Mouse (Mus musculus): ENCODE results near the gene Noxa1. TPM values are rescaled to one million over a fixed set of nuclear protein-coding genes. Genes with fewer than 3 reads are reported as not detected.
A peak's percentile ranks its signal among the peaks of the same experiment; 100 is the strongest.

Gene Noxa1
- polyA plus RNA-seq, 1 experiment from 2014 or later, result 5.8 TPM

DNA sequence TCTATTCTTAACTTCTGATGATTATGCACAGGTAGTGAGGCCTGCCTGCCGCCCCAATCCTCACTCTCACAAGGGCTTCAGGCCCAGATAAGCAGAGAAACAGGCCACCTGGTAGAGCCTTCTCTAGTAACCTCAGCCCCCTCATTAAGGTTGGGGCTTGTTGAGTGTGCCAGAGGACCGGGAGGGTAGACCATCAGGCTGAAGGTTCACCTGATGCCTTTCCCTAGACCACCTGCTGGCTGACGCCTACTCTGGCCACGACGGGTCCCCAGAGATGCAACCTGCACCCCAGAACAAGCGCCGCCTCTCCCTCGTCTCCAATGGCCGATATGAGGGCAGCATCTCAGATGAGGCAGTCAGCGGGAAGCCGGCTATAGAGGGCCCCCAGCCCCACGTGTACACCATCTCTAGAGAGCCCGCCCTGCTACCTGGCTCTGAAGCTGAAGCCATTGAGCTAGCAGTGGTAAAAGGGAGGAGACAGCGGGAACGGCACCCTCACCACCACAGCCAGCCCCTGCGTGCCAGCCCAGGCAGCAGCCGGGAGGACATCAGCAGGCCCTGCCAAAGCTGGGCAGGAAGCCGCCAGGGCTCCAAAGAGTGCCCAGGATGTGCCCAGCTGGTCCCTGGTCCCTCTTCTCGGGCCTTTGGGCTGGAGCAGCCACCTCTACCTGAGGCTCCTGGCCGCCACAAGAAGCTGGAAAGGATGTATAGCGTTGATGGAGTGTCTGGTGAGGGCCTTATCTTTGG, 39.4 kb downstream of the Noxa1 start:
- Histone ChIP-seq H3K4me2 (replicated peaks; ENCODE audit: low read depth) (peak overlapping the region; percentile 82), H3K4me3 (ENCODE audit: low read depth, low read length) (no peak overlapping the region), H3K36me3 (ENCODE audit: control insufficient read depth, insufficient read depth) (peaks cover 44% of the 10 kb centered on the region), H3K4me1 (replicated peaks; ENCODE audit: control insufficient read depth, insufficient read depth, low read length) (0 out of 2 replicates have a peak, but pooled peaks cover 2% of the 10 kb centered on the region), H3K9ac (ENCODE audit: low read depth, low read length) (0 out of 2 replicates have a peak overlapping the region, but pooled peaks have one; percentile 58), H3K27me3 (replicated peaks; ENCODE audit: control insufficient read depth, insufficient read depth, low read length) (no peaks in the 10 kb centered on the region), H3K9me3 (ENCODE audit: control insufficient read depth) (no peaks in the 10 kb centered on the region), H3K27ac (ENCODE audit: low read depth, low read length) (no peak overlapping the region)
- ATAC-seq, result no peak
- no peak for TF ChIP-seq CTCF (IDR thresholded peaks at IDR 0.05; ENCODE audit: low read depth)
- WGBS, result 93% methylated on average over 21 of the region's 21 CpGs

DNA sequence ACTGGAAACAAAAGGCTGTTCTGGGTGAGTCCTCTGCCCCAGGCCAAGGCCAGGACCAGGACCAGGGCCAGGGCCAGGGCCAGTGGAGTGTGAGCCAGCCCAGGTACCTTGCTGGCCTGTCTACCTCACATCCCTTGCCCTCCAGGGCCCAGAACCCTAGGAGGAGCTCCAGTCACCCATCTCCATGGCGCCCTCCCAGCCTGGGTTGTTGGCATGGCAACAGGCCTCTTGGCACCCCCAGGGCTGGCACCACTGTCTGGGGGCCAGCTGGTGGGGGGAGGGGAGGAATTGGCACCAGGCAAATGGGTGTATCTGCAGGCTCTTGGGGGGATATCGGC, 39.9 kb downstream of the Noxa1 start:
- no peaks in the 10 kb centered on the region for H3K9me3 ChIP-seq (ENCODE audit: control insufficient read depth)
- WGBS, result 66% methylated on average over 2 of the region's 2 CpGs
- H3K27me3 ChIP-seq (replicated peaks; ENCODE audit: control insufficient read depth, insufficient read depth, low read length), result no peaks in the 10 kb centered on the region
- peak overlapping the region; percentile 60 for H3K4me3 ChIP-seq (ENCODE audit: low read depth, low read length)
- peaks cover 41% of the 10 kb centered on the region for H3K36me3 ChIP-seq (ENCODE audit: control insufficient read depth, insufficient read depth)
- no peak overlapping the region for H3K27ac ChIP-seq (ENCODE audit: low read depth, low read length)
- H3K9ac ChIP-seq (ENCODE audit: low read depth, low read length), result peak overlapping the region; percentile 58
- peak overlapping the region; percentile 82 for H3K4me2 ChIP-seq (replicated peaks; ENCODE audit: low read depth)
- no peak for TF ChIP-seq CTCF (IDR thresholded peaks at IDR 0.05; ENCODE audit: low read depth)
- 0 out of 2 replicates have a peak, but pooled peaks cover 2% of the 10 kb centered on the region for H3K4me1 ChIP-seq (replicated peaks; ENCODE audit: control insufficient read depth, insufficient read depth, low read length)
- peak; percentile 17; the same call in 1 of the 2 replicates for ATAC-seq

DNA sequence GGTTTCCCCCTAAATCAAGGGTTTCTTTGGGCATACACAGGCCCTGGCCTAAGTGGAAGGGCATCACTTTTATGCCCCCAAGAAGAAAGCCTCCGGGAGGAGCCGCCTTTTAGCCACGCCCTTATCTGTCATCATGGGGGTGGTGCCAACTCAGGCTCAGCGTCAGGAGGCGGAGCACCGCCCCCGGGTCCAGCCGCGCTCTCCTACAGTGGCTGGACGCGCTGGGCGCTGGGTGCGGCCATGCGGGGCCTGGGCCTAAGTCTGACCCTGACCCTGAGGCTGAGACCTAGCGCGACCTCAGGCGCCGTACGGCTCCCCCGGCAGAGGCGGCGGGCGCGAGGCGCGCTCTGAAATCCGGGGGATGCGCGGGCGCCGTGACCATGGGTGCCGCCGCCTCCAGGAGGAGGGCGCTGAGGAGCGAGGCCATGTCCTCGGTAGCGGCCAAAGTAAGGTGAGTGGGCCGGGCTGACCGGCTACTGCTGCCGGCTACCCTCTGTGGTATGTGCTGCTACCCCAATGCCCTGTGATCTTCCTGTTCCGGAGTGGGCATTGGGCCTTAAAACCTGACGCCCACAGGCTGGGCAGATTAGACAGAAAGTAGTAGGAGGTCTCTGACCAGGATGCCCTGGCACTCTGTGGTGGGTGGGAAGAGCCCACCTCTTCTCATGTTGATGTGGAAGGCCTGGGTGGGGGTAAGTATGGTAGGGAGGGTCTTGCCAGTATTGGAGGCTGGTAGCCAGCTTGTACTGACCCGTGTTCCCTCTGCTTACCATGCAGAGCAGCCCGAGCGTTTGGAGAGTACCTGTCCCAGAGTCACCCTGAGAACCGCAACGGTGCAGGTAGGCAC, 40.5 kb downstream of the Noxa1 start, which contains the start of gene Nsmf:
Gene Nsmf (plus strand): TSS at position 135 of the 847 bp plus-strand sequence.
- no peak within 1 kb of the TSS for H3K27ac ChIP-seq (ENCODE audit: low read depth, low read length)
- H3K4me1 ChIP-seq (replicated peaks; ENCODE audit: control insufficient read depth, insufficient read depth, low read length), result 0 out of 2 replicates have a peak, but pooled peaks cover 2% of the 10 kb centered on the region
- peak within 1 kb of the TSS; percentile 82 for H3K4me2 ChIP-seq (replicated peaks; ENCODE audit: low read depth)
- peak; percentile 59 for TF ChIP-seq CTCF (IDR thresholded peaks at IDR 0.05; ENCODE audit: low read depth)
- peaks cover 42% of the 10 kb centered on the region for H3K36me3 ChIP-seq (ENCODE audit: control insufficient read depth, insufficient read depth)
- H3K27me3 ChIP-seq (replicated peaks; ENCODE audit: control insufficient read depth, insufficient read depth, low read length), result no peaks in the 10 kb centered on the region
- 4% methylated on average over 47 of the region's 47 CpGs for WGBS
- no peaks in the 10 kb centered on the region for H3K9me3 ChIP-seq (ENCODE audit: control insufficient read depth)
- H3K4me3 ChIP-seq (ENCODE audit: low read depth, low read length), result peak within 1 kb of the TSS; percentile 60
- ATAC-seq, result peak; percentile 79
- H3K9ac ChIP-seq (ENCODE audit: low read depth, low read length), result peak within 1 kb of the TSS; percentile 58

DNA sequence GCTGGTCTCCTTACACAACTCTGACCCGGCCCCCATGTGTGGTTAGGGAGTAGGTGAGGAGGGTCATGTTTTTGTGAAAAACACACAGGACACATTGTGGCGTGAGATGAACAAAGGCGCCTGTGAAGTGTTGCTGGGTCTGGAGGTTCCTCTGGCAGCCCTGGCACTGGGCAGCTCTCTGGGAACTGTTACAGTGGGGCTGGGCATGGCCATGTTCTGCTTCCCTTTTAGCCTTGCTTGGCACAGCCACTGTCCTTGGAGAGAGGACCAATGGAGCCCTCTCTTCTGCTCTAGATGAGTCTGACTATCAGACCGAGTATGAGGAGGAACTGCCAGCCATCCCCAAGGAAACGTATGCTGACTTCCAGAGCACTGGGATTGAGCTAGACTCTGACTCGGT, 41.8 kb downstream of the Noxa1 start:
- no peak overlapping the region for H3K9ac ChIP-seq (ENCODE audit: low read depth, low read length)
- H3K4me2 ChIP-seq (replicated peaks; ENCODE audit: low read depth), result no peak overlapping the region
- ATAC-seq, result no peak
- no peak overlapping the region for H3K4me3 ChIP-seq (ENCODE audit: low read depth, low read length)
- no peak for TF ChIP-seq CTCF (IDR thresholded peaks at IDR 0.05; ENCODE audit: low read depth)
- WGBS, result 95% methylated on average over 6 of the region's 6 CpGs
- H3K36me3 ChIP-seq (ENCODE audit: control insufficient read depth, insufficient read depth), result peaks cover 42% of the 10 kb centered on the region
- no peak overlapping the region for H3K27ac ChIP-seq (ENCODE audit: low read depth, low read length)
- H3K4me1 ChIP-seq (replicated peaks; ENCODE audit: control insufficient read depth, insufficient read depth, low read length), result 0 out of 2 replicates have a peak, but pooled peaks cover 2% of the 10 kb centered on the region
- H3K27me3 ChIP-seq (replicated peaks; ENCODE audit: control insufficient read depth, insufficient read depth, low read length), result no peaks in the 10 kb centered on the region
- no peaks in the 10 kb centered on the region for H3K9me3 ChIP-seq (ENCODE audit: control insufficient read depth)

DNA sequence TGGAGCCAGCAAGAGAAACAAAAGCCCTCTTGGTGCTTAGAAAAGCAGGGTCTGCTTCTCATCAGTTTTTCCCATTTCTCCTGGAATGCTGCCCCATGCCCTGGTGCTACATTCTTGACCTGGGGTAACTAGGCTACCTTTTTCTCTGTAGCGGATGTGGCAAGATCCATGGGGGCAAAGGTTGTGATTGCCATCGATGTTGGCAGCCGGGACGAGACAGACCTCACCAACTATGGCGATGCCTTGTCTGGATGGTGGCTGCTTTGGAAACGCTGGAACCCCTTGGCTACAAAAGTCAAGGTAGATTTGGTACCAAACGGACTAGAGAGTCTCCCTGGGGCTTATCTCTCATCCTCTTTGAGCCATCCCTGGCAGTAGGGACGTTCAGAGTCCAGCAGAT, 43.5 kb downstream of the Noxa1 start:
- Histone ChIP-seq H3K9ac (ENCODE audit: low read depth, low read length) (no peak overlapping the region), H3K4me1 (replicated peaks; ENCODE audit: control insufficient read depth, insufficient read depth, low read length) (0 out of 2 replicates have a peak, but pooled peaks cover 2% of the 10 kb centered on the region), H3K4me3 (ENCODE audit: low read depth, low read length) (no peak overlapping the region), H3K27ac (ENCODE audit: low read depth, low read length) (no peak overlapping the region), H3K4me2 (replicated peaks; ENCODE audit: low read depth) (no peak overlapping the region), H3K9me3 (ENCODE audit: control insufficient read depth) (no peaks in the 10 kb centered on the region), H3K36me3 (ENCODE audit: control insufficient read depth, insufficient read depth) (peaks cover 34% of the 10 kb centered on the region), H3K27me3 (replicated peaks; ENCODE audit: control insufficient read depth, insufficient read depth, low read length) (no peaks in the 10 kb centered on the region)
- WGBS, result 75% methylated on average over 8 of the region's 8 CpGs
- no peak for ATAC-seq
- TF ChIP-seq CTCF (IDR thresholded peaks at IDR 0.05; ENCODE audit: low read depth), result no peak

DNA sequence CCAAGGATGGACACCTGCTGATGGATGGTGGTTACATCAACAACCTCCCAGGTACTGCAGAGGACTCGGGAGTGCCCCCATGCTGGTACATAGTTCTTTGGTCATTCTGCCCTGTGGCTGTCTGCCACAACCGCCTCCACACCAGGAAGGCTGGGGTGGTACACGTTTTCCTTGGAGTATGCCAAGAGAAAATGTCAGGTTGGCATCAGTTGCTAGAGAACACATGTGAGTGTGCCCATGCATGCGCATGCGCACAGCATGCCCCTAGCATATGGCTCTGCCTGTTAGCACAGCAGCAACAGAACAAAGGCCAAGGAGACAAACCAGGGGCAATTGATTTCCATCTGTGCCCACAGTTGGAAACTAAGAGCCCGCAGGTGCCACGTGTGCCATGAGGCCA, 44.0 kb downstream of the Noxa1 start:
- 0 out of 2 replicates have a peak, but pooled peaks cover 2% of the 10 kb centered on the region for H3K4me1 ChIP-seq (replicated peaks; ENCODE audit: control insufficient read depth, insufficient read depth, low read length)
- WGBS, result 86% methylated on average over 7 of the region's 7 CpGs

More for the DNA sequence above, 44.0 kb downstream of the Noxa1 start:
- no peak for ATAC-seq
- Histone ChIP-seq H3K9ac (ENCODE audit: low read depth, low read length) (no peak overlapping the region), H3K27me3 (replicated peaks; ENCODE audit: control insufficient read depth, insufficient read depth, low read length) (no peaks in the 10 kb centered on the region), H3K27ac (ENCODE audit: low read depth, low read length) (no peak overlapping the region), H3K4me3 (ENCODE audit: low read depth, low read length) (no peak overlapping the region), H3K4me2 (replicated peaks; ENCODE audit: low read depth) (no peak overlapping the region), H3K9me3 (ENCODE audit: control insufficient read depth) (no peaks in the 10 kb centered on the region), H3K36me3 (ENCODE audit: control insufficient read depth, insufficient read depth) (peaks cover 34% of the 10 kb centered on the region)
- TF ChIP-seq CTCF (IDR thresholded peaks at IDR 0.05; ENCODE audit: low read depth), result no peak
